Mouse (Mus musculus) neural tube, embryonic 14.5 days (tissue): ENCODE measurements around the gene Lhx9. TPM values are rescaled to one million over a fixed set of nuclear protein-coding genes. Genes with fewer than 3 reads are reported as not detected.

Experiments
- ATAC-seq: fragments of 200-750 bp; cut with Nextera tagmentation; 2 replicates; pipeline ENCODE4 v1.8.0; 2017; ENCODE audit warnings: low read depth, mild to moderate bottlenecking, moderate TSS enrichment, moderate library complexity
- H3K27ac ChIP-seq: fragments of 300-500 bp; sonication (generic); 2 replicates; pipeline ENCODE4 v1.5.1; 2014; ENCODE audit warnings: low read depth, mild to moderate bottlenecking, control low read depth, low read length, moderate library complexity, mixed read lengths
- H3K27me3 ChIP-seq: fragments of 300-500 bp; sonication (generic); 2 replicates; pipeline ENCODE4 v1.6.1; 2014; ENCODE audit warnings: low read length; ENCODE audit not compliant: control insufficient read depth, insufficient read depth
- H3K36me3 ChIP-seq: fragments of 300-500 bp; sonication (generic); 2 replicates; pipeline ENCODE4 v1.6.1; 2014; ENCODE audit warnings: low read length, mixed read lengths; ENCODE audit not compliant: control insufficient read depth, insufficient read depth
- H3K4me1 ChIP-seq: fragments of 300-500 bp; sonication (generic); 2 replicates; pipeline ENCODE4 v1.6.1; 2014; ENCODE audit warnings: low read length; ENCODE audit not compliant: control insufficient read depth, insufficient read depth
- H3K4me2 ChIP-seq: fragments of 300-500 bp; sonication (generic); 2 replicates; pipeline ENCODE4 v1.6.1; 2014; ENCODE audit warnings: mild to moderate bottlenecking, low read depth, low read length, control low read depth
- H3K4me3 ChIP-seq: fragments of 300-500 bp; sonication (generic); 2 replicates; pipeline ENCODE4 v1.5.1; 2014; ENCODE audit warnings: low read depth, low read length, control low read depth, mixed read lengths
- H3K9ac ChIP-seq: fragments of 300-500 bp; sonication (generic); replicated peaks from 2 replicates; pipeline ENCODE4 v1.6.1; 2014; ENCODE audit warnings: low read depth, mild to moderate bottlenecking, control low read depth, low read length, mixed read lengths
- H3K9me3 ChIP-seq: fragments of 300-500 bp; sonication (generic); 2 replicates; pipeline ENCODE4 v1.6.1; 2016; ENCODE audit warnings: low read length; ENCODE audit not compliant: control insufficient read depth
- WGBS: fragments of 180-500 bp; shearing (Covaris S2); extraction: QIAGEN DNeasy Blood & Tissue Kit; methylation state at CpG from one replicate; pipeline ENCODE4 v1.1.7; 2014; 5-methylcytosine and 5-hydroxymethylcytosine counted together
- polyA plus RNA-seq: library from polyadenylated mRNA; unstranded; fragments of >200 nt; fragmentation: Nextera tagmentation; extraction: Ambion mirVana; gene quantifications from 2 replicates; pipeline ENCODE4 v1.2.1, GENCODE M21; 2014

The Lhx9 gene
- polyA plus RNA-seq, 1 experiment from 2014 or later, result 6.1 TPM

DNA sequence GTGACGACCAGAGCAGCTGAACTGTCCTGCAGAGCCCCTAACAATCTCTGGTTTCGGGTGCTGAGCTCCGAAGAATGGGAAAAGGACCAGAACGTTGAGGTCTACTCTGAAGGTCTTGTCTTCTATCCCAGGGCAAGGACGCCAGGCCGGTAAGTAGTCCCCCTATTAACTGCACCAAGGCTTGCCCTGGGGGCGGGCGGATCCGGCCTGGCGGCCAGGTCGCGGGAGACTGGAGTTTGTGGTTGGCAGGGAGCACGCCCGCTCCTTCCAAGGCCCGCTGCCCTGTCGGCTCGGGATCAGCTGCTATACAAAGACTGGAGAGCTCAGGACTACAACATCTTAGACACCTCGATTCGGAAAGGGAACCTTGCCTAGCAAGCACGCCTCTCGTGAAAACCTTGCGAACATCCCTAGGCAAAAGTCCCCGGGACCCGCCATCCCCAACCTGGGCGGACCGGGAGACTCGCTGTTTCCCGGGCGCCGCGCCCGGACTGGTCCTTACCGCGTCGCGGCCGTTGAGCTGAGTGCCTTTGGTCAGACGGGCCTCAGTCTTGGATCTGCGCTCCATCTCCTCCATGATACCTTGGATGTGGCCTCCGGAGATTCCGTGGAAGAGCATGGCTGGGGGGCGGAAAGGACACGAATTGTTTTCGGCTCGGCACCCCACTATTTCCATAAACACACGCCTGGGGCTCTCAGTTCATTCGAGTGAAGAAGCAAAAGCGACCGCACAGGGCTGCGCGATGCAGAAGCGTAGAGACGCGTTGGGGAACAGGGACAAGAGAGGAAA, 6.9 kb downstream of the Lhx9 start:
- no peaks in the 10 kb centered on the region for H3K4me1 ChIP-seq
- H3K36me3 ChIP-seq, result no peaks in the 10 kb centered on the region
- H3K27ac ChIP-seq, result no peak overlapping the region
- peaks cover 55% of the 10 kb centered on the region for H3K27me3 ChIP-seq
- H3K9ac ChIP-seq, result no peak overlapping the region
- peak; percentile 36 for ATAC-seq
- WGBS, result under 1% methylated on average over 54 of the region's 54 CpGs
- peak overlapping the region; percentile 36 for H3K4me2 ChIP-seq
- H3K4me3 ChIP-seq, result peak overlapping the region; percentile 18
- H3K9me3 ChIP-seq, result no peaks in the 10 kb centered on the region

DNA sequence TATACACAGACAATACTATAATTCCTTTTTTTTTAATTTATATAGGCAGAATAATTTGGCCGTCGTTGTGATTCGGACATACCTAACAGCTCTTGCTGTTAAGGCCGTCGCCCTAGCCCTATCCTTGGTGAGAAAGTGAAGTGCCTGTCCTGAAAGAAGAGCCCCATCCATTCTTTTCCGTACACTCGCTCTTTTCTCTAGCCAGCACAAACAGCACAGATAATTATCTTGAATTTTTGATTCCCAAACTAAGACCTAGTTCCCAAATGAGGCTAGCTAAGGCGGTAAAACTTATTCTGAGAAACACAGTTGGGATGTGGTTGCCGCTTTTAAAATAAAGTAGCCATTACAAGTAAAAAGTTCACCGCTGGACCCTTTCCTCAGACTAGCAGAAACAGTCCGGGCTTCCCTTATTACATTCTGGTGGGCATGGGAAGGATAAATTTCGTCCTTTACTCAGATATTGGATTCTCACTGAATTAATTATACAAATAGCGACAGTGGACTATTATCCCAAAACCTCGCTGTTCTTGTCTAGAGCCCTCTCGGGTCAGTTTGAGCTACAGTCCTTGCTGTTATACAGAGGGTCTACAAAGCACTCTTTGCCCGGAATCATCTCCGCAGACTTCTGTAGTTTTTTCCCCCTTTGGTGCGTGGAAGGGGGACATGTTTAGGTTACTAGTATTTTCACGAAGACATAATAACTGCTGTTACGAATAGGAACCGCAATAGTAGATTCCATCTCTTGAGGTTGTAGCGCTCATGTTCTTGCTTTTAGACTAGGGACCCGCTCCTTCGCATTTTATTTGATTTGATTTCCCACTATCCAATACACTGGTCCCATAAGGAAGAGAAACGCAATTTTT, 7.7 kb downstream of the Lhx9 start:
- Histone ChIP-seq H3K27ac (no peak overlapping the region), H3K4me2 (no peak overlapping the region), H3K27me3 (peaks cover 57% of the 10 kb centered on the region), H3K4me1 (no peaks in the 10 kb centered on the region), H3K36me3 (no peaks in the 10 kb centered on the region), H3K9me3 (no peaks in the 10 kb centered on the region), H3K9ac (no peak overlapping the region), H3K4me3 (peak overlapping the region; percentile 18; the same call in 1 of the 2 replicates)
- no peak for ATAC-seq
- WGBS, result 1% methylated on average over 25 of the region's 25 CpGs

DNA sequence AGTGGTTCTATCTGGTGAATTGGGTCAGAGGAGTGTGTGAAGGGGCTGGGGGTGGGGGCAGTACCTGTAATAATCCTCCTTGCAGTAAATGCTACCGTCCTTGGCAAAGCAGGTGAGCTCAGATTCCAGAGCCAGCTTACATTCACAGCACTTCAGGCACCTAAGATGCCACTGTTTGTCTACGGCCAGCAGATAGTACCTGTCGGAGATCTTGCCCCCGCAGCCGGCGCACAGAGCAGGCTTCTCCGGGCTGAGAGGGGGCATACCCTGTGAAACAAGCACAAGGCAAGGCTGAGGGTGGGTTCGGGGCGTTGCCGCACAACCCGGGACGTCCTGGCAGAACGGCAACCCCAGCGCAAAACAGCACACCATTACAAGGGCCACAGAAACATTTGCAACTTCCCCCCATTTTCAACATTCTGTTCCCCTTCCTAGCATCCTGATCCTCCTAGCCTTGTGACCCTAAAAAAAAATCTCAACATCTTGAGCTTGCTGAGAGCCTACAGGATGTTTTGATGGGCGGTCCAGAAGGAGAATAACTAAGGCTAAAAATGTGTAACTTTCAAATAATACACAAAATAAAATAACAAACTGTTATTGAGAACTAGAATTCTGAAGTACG, 8.5 kb downstream of the Lhx9 start:
- H3K36me3 ChIP-seq, result no peaks in the 10 kb centered on the region
- H3K4me1 ChIP-seq, result no peaks in the 10 kb centered on the region
- H3K9ac ChIP-seq, result no peak overlapping the region
- no peaks in the 10 kb centered on the region for H3K9me3 ChIP-seq
- ATAC-seq, result no peak
- H3K27ac ChIP-seq, result no peak overlapping the region
- no peak overlapping the region for H3K4me2 ChIP-seq
- no peak overlapping the region for H3K4me3 ChIP-seq
- WGBS, result 4% methylated on average over 16 of the region's 16 CpGs
- H3K27me3 ChIP-seq, result peaks cover 55% of the 10 kb centered on the region

DNA sequence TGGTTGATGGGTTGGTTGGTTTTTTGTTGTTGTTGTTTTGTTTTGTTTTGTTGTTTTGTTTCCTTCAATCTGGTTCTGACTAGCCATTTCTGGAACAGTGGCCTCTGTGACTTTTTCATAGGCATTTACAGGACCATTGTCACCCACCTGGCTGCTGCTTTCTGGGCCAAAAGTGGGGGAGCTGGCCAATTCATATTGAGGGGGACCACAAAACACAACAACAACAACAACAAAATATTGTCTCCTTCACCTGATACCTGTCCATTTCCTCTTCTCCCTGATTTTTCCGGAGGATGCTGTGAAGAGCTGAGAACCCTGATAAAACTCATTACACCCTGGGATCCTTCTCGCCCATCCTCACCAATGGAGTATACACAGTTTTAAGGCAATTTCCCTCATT, 9.1 kb downstream of the Lhx9 start:
- Histone ChIP-seq H3K9ac (no peak overlapping the region), H3K9me3 (no peaks in the 10 kb centered on the region), H3K36me3 (no peaks in the 10 kb centered on the region), H3K27ac (no peak overlapping the region), H3K4me2 (no peak overlapping the region), H3K27me3 (peaks cover 56% of the 10 kb centered on the region), H3K4me3 (no peak overlapping the region), H3K4me1 (no peaks in the 10 kb centered on the region)
- WGBS, result 7% methylated on average over 2 of the region's 2 CpGs
- ATAC-seq, result no peak

DNA sequence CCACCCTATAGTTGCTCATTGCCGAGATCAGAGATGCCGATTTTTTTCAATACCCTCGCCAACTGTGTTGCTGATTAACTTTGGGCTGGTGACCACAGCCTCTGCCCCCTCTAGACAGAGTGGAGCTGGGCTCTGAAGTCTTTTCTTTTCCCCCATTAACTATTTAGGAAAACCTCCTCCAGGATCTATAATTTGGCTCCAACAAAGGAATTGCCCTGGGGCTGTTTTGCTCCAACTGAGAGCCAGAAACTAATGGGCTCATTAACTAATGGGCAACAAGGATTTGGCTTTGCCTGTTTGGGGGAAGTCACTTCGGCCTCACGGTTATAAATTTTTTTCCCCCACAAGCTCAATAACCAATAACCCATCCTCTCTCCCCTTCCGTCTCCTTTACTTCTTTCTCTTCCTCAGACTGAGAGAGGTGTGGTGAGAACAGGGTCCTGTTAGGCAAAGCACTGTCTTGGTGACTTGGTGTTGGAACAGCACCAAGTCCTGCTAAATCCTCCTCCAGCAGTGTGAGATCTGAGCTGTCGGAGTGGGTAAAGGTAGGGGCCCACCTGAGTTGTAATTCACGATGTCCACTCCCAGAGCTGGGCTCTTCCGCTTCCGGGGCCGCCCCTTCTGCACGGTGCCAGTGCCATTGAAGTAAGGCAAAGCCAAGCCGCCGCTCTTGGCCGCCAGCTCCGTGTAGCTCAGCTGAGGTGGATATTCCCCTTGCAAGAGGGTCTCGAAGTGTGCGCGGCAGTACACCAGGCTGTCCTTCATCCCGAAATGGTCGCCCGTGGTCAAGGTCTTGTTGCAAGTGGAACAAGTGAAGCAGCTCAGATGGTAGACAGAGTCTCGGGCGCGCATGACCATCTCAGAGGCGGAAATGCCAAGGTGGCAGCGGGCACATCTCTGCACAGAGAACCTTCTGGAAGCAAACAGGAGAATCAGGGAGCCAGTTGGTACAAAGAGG, 10.3 kb downstream of the Lhx9 start:
- H3K9ac ChIP-seq, result no peak overlapping the region
- WGBS, result 7% methylated on average over 27 of the region's 27 CpGs
- 0 out of 2 replicates have a peak overlapping the region, but pooled peaks have one; percentile 17 for H3K4me2 ChIP-seq
- no peaks in the 10 kb centered on the region for H3K9me3 ChIP-seq
- no peak overlapping the region for H3K27ac ChIP-seq
- peak; percentile 26; the same call in 1 of the 2 replicates for ATAC-seq
- H3K4me3 ChIP-seq, result peak overlapping the region; percentile 2; the same call in 1 of the 2 replicates
- peaks cover 54% of the 10 kb centered on the region for H3K27me3 ChIP-seq
- H3K4me1 ChIP-seq, result no peaks in the 10 kb centered on the region
- no peaks in the 10 kb centered on the region for H3K36me3 ChIP-seq

DNA sequence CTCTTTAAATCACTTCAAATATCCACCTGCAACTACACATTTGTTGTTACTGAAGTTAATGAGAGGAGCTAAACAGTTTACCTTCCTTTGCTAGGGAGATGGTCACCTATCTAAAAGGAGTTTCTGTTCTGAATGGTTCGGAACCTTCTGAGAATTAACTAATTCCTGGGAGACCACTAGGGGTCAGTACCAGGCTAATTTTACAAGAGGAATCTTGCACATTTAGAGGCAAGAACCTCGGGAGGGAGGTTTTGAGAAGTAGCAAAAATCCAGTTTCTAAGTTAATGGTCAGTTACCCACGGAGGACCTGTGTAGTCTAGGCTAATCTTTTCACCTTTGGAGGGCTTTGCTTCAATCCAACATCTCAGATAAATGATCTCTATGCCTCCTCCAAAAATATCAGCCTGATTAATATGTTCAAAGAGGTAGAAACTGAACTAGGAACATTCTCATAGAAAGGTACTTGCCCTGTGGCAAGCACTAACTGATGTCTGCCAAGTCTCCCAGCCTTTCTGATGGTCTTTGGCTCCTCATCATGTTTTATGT, 12.9 kb downstream of the Lhx9 start:
- H3K36me3 ChIP-seq, result no peaks in the 10 kb centered on the region
- H3K9ac ChIP-seq, result no peak overlapping the region
- 1% methylated on average over 3 of the region's 3 CpGs for WGBS
- no peaks in the 10 kb centered on the region for H3K4me1 ChIP-seq
- H3K9me3 ChIP-seq, result no peaks in the 10 kb centered on the region
- H3K4me2 ChIP-seq, result no peak overlapping the region
- no peak overlapping the region for H3K27ac ChIP-seq
- no peak for ATAC-seq
- H3K4me3 ChIP-seq, result no peak overlapping the region
- H3K27me3 ChIP-seq, result peaks cover 67% of the 10 kb centered on the region

DNA sequence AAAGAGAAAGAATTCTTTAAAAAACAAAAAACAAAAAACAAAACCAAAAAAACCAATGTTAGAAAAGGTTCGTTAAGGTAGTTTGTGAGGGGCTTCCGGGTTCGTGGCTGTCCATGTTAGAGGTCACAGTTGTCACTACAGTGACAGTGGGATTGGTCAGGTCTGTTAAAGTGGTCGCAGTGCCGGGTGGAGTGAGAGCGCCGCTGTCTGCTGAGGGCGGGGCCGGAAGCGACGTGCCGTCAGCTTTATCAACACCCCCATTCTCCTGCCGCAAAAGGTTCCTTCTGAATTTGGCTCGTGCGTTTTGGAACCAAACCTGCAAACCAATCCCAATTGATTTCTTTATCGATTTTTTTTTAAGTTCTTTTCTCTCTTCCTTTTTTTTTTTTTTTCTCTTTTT, 17.1 kb downstream of the Lhx9 start:
- Histone ChIP-seq H3K27me3 (peaks cover 38% of the 10 kb centered on the region), H3K27ac (no peak overlapping the region), H3K4me3 (no peak overlapping the region), H3K4me1 (no peaks in the 10 kb centered on the region), H3K36me3 (no peaks in the 10 kb centered on the region), H3K9me3 (no peaks in the 10 kb centered on the region), H3K9ac (no peak overlapping the region), H3K4me2 (peak overlapping the region; percentile 31)
- WGBS, result 0% methylated on average over 16 of the region's 16 CpGs
- peak; percentile 79 for ATAC-seq

DNA sequence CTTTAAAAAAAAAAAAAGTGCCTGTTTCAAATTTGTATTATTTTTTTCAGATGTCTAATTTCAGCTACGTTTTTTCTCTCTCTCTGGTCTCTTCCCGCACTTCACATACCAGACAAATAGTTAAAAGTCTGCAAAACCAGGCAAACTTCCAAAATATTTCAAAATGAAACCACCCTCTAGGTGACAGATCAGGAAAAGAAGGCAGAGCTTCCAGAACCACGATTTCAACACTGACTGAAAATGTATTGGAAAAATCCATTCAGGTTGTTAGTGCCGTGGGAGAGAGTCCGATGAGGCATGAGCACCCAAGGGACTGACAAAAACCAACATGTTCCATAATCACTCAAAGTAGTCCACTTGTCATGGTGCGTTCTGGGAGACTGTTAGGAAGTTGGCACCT, 21.5 kb downstream of the Lhx9 start:
- H3K27ac ChIP-seq, result no peak overlapping the region
- 64% methylated on average over 6 of the region's 6 CpGs for WGBS
- ATAC-seq, result no peak
- H3K4me3 ChIP-seq, result no peak overlapping the region
- H3K36me3 ChIP-seq, result no peaks in the 10 kb centered on the region
- no peak overlapping the region for H3K4me2 ChIP-seq
- H3K27me3 ChIP-seq, result peaks cover 1% of the 10 kb centered on the region; the same call in 1 of the 2 replicates
- H3K9me3 ChIP-seq, result no peaks in the 10 kb centered on the region
- H3K4me1 ChIP-seq, result no peaks in the 10 kb centered on the region
- no peak overlapping the region for H3K9ac ChIP-seq
